Mouse (Mus musculus) gastrocnemius, postnatal 36 days (tissue): ENCODE data around the gene Cma1. TPM values are rescaled to one million over a fixed set of nuclear protein-coding genes. Genes with fewer than 3 reads are reported as not detected.
"Not testable (repeated sequence)": the region's sequence is repeated elsewhere in the genome, so short reads cannot be mapped to it uniquely, and the experiment has no call there.

Experiments used
- DNase-seq, 2 experiments: peaks; one replicate each; pipeline ENCODE4 v3.0.0; 2022
- intact Hi-C: fragments of 180-260 bp; cut with DNase I; formaldehyde crosslinking; loops from one replicate; pipeline ENCODE4 v1.15.1; 2025
- long read RNA-seq, 2 experiments: library from polyadenylated mRNA; stranded (forward); transcript quantifications; one replicate each; pipeline ENCODE4 v2.0.0; 2021
- total RNA-seq, 2 experiments: library from RNA; stranded (reverse); gene quantifications; 2 replicates each; pipeline ENCODE4 v1.2.3; 2021

Gene Cma1
- 1 to 10 TPM; 2.3 to 2.7 TPM for total RNA-seq
- long read RNA-seq, experiment 1, partial matches to known transcripts = 0 of 2 reads
- long read RNA-seq, experiment 1, other reads (novel, unspliced or antisense) = 0 of 2 reads
- long read RNA-seq, experiment 2, partial matches to known transcripts = 0 of 3 reads
- long read RNA-seq, experiment 2, other reads (novel, unspliced or antisense) = 0 of 3 reads

GRCm38 (mm10) chr14:55944575-55944974, at the start of gene Cma1:
Gene Cma1, minus strand, starts transcription at chr14:55944675.
- DNase-seq = no peak
- intact Hi-C loops = no loop called here

- DNase-seq, intact Hi-C loops: not testable (repeated sequence)
These were observed 43.0 kb upstream of the Cma1 start for GRCm38 (mm10) chr14:55987464-55987863.

- DNase-seq, intact Hi-C loops: not testable (repeated sequence)
These were observed 19.4 kb upstream of the Cma1 start for GRCm38 (mm10) chr14:55963900-55964299.

- DNase-seq = no peak
- intact Hi-C loops = no loop called here
These were observed 18.8 kb upstream of the Cma1 start for GRCm38 (mm10) chr14:55963263-55963662.

- DNase-seq = no peak
- intact Hi-C loops = no loop called here
These were observed 6.0 kb upstream of the Cma1 start, which contains the start of gene Cma2 for GRCm38 (mm10) chr14:55950346-55951030. Gene Cma2, plus strand, starts transcription at chr14:55950980.

GRCm38 (mm10) chr14:55946269-55946969, 1.9 kb upstream of the Cma1 start:
- no peak for DNase-seq
- intact Hi-C loops = no loop called here

GRCm38 (mm10) chr14:55943601-55944000, 874 bp downstream of the Cma1 start:
- intact Hi-C loops = no loop called here
- no peak for DNase-seq

- intact Hi-C loops = no loop called here
- DNase-seq = no peak
These were observed 4.2 kb downstream of the Cma1 start for GRCm38 (mm10) chr14:55940070-55940800.

GRCm38 (mm10) chr14:55933586-55933985, 10.9 kb downstream of the Cma1 start:
- peak; percentile 15 to 16 for DNase-seq
- intact Hi-C loops = no loop called here

GRCm38 (mm10) chr14:55929263-55929997, 15.0 kb downstream of the Cma1 start:
- no peak for DNase-seq
- intact Hi-C loops = no loop called here

- DNase-seq = no peak
- intact Hi-C loops = no loop called here
These were observed 17.6 kb downstream of the Cma1 start for GRCm38 (mm10) chr14:55926847-55927246.

- intact Hi-C loops = no loop called here
- DNase-seq = no peak
These were observed 21.8 kb downstream of the Cma1 start for GRCm38 (mm10) chr14:55922475-55923232.

GRCm38 (mm10) chr14:55918240-55919082, 26.0 kb downstream of the Cma1 start:
- intact Hi-C loops = loop anchor here (2.0 to 5.0 kb wide), 3 partner anchors 46 to 136 kb away; partner anchors contain the start of genes Adcy4 and Nfatc4
- DNase-seq = peak in 1 of 2 experiments; percentile 56

- intact Hi-C loops = no loop called here
- DNase-seq = no peak
These were observed 31.1 kb downstream of the Cma1 start for GRCm38 (mm10) chr14:55913406-55913805.

GRCm38 (mm10) chr14:55905518-55905917, 39.0 kb downstream of the Cma1 start:
- intact Hi-C loops = no loop called here
- no peak for DNase-seq

- intact Hi-C loops = loop anchor here (5.0 kb wide), 1 partner anchor 218 kb away; the partner anchor contains the start of gene Tinf2
- DNase-seq = no peak
These were observed 44.1 kb downstream of the Cma1 start for GRCm38 (mm10) chr14:55900414-55900755.

- intact Hi-C loops = loop anchor here (5.0 kb wide), 1 partner anchor 218 kb away; the partner anchor contains the start of gene Tinf2
- peak; percentile 72 to 73 for DNase-seq
These were observed 44.6 kb downstream of the Cma1 start, which contains the start of gene Sdr39u1 for GRCm38 (mm10) chr14:55899701-55900413. Gene Sdr39u1, minus strand, starts transcription at chr14:55900293.

- intact Hi-C loops = no loop called here
These were observed 45.5 kb downstream of the Cma1 start for GRCm38 (mm10) chr14:55898947-55899346.

More at GRCm38 (mm10) chr14:55898947-55899346, 45.5 kb downstream of the Cma1 start:
- no peak for DNase-seq
